Mouse (Mus musculus): ENCODE measurements around the gene Skil. TPM values are rescaled to one million over a fixed set of nuclear protein-coding genes. Genes with fewer than 3 reads are reported as not detected.
A peak's percentile ranks its signal among the peaks of the same experiment; 100 is the strongest.

The Skil gene
- polyA plus RNA-seq, 1 experiment from 2014 or later = 20.4 TPM

GRCm38 (mm10) chr3:31152108-31152507 is 57.2 kb downstream of the Skil start:
- H3K4me2 ChIP-seq (ENCODE audit: low read length) = no peak overlapping the region
- no peak for ATAC-seq
- no peaks in the 10 kb centered on the region for H3K36me3 ChIP-seq (ENCODE audit: control insufficient read depth, insufficient read depth, low read length)
- peaks cover 10% of the 10 kb centered on the region for H3K27me3 ChIP-seq (replicated peaks; ENCODE audit: control insufficient read depth, insufficient read depth, low read length)
- H3K27ac ChIP-seq (ENCODE audit: low read depth, low read length) = no peak overlapping the region
- no peak overlapping the region for H3K4me3 ChIP-seq (ENCODE audit: low read length)
- H3K9me3 ChIP-seq (ENCODE audit: control insufficient read depth, low read length) = no peaks in the 10 kb centered on the region
- peaks cover 5% of the 10 kb centered on the region for H3K4me1 ChIP-seq (ENCODE audit: control insufficient read depth, insufficient read depth, low read depth, low read length)
- no peak overlapping the region for H3K9ac ChIP-seq (ENCODE audit: low read depth, low read length)
- WGBS = 53% methylated on average over 6 of the region's 6 CpGs

GRCm38 (mm10) chr3:31156126-31156525 is 61.3 kb downstream of the Skil start:
- H3K36me3 ChIP-seq (ENCODE audit: control insufficient read depth, insufficient read depth, low read length) = no peaks in the 10 kb centered on the region
- H3K4me3 ChIP-seq (ENCODE audit: low read length) = no peak overlapping the region
- no peak overlapping the region for H3K27ac ChIP-seq (ENCODE audit: low read depth, low read length)
- H3K27me3 ChIP-seq (replicated peaks; ENCODE audit: control insufficient read depth, insufficient read depth, low read length) = no peaks in the 10 kb centered on the region
- 0 out of 2 replicates have a peak, but pooled peaks have one; percentile 52 for ATAC-seq
- no peak overlapping the region for H3K9ac ChIP-seq (ENCODE audit: low read depth, low read length)
- whole genome bisulfite sequencing = 30% methylated on average over 3 of the region's 3 CpGs
- 0 out of 2 replicates have a peak, but pooled peaks cover 3% of the 10 kb centered on the region for H3K4me1 ChIP-seq (ENCODE audit: control insufficient read depth, insufficient read depth, low read depth, low read length)
- no peak overlapping the region for H3K4me2 ChIP-seq (ENCODE audit: low read length)
- no peaks in the 10 kb centered on the region for H3K9me3 ChIP-seq (ENCODE audit: control insufficient read depth, low read length)

- no peak overlapping the region for H3K27ac ChIP-seq (ENCODE audit: low read depth, low read length)
- H3K36me3 ChIP-seq (ENCODE audit: control insufficient read depth, insufficient read depth, low read length) = no peaks in the 10 kb centered on the region
- no peaks in the 10 kb centered on the region for H3K9me3 ChIP-seq (ENCODE audit: control insufficient read depth, low read length)
- ATAC-seq = no peak
- WGBS = 65% methylated on average over 15 of the region's 15 CpGs
- H3K4me3 ChIP-seq (ENCODE audit: low read length) = no peak overlapping the region
- H3K9ac ChIP-seq (ENCODE audit: low read depth, low read length) = no peak overlapping the region
- no peaks in the 10 kb centered on the region for H3K27me3 ChIP-seq (replicated peaks; ENCODE audit: control insufficient read depth, insufficient read depth, low read length)
- 0 out of 2 replicates have a peak, but pooled peaks cover 3% of the 10 kb centered on the region for H3K4me1 ChIP-seq (ENCODE audit: control insufficient read depth, insufficient read depth, low read depth, low read length)
- no peak overlapping the region for H3K4me2 ChIP-seq (ENCODE audit: low read length)
These were observed 62.9 kb downstream of the Skil start for GRCm38 (mm10) chr3:31157776-31158175.

GRCm38 (mm10) chr3:31160046-31160445 is 65.2 kb downstream of the Skil start:
- WGBS = 74% methylated on average over 10 of the region's 10 CpGs
- H3K4me3 ChIP-seq (ENCODE audit: low read length) = no peak overlapping the region
- ATAC-seq = no peak

GRCm38 (mm10) chr3:31161336-31161735 is 66.5 kb downstream of the Skil start:
- Histone ChIP-seq H3K4me1 (ENCODE audit: control insufficient read depth, insufficient read depth, low read depth, low read length) (no peaks in the 10 kb centered on the region), H3K9me3 (ENCODE audit: control insufficient read depth, low read length) (no peaks in the 10 kb centered on the region), H3K4me2 (ENCODE audit: low read length) (no peak overlapping the region), H3K9ac (ENCODE audit: low read depth, low read length) (no peak overlapping the region), H3K36me3 (ENCODE audit: control insufficient read depth, insufficient read depth, low read length) (no peaks in the 10 kb centered on the region), H3K27ac (ENCODE audit: low read depth, low read length) (no peak overlapping the region), H3K4me3 (ENCODE audit: low read length) (no peak overlapping the region), H3K27me3 (replicated peaks; ENCODE audit: control insufficient read depth, insufficient read depth, low read length) (no peaks in the 10 kb centered on the region)
- WGBS = 24% methylated on average over 6 of the region's 6 CpGs
- ATAC-seq = no peak

More at GRCm38 (mm10) chr3:31160046-31160445, 65.2 kb downstream of the Skil start:
- H3K4me1 ChIP-seq (ENCODE audit: control insufficient read depth, insufficient read depth, low read depth, low read length) = 0 out of 2 replicates have a peak, but pooled peaks cover 3% of the 10 kb centered on the region
- H3K9ac ChIP-seq (ENCODE audit: low read depth, low read length) = no peak overlapping the region
- H3K4me2 ChIP-seq (ENCODE audit: low read length) = no peak overlapping the region
- H3K27me3 ChIP-seq (replicated peaks; ENCODE audit: control insufficient read depth, insufficient read depth, low read length) = no peaks in the 10 kb centered on the region
- no peak overlapping the region for H3K27ac ChIP-seq (ENCODE audit: low read depth, low read length)
- H3K36me3 ChIP-seq (ENCODE audit: control insufficient read depth, insufficient read depth, low read length) = no peaks in the 10 kb centered on the region
- no peaks in the 10 kb centered on the region for H3K9me3 ChIP-seq (ENCODE audit: control insufficient read depth, low read length)

- no peak for ATAC-seq
- Histone ChIP-seq H3K9me3 (ENCODE audit: control insufficient read depth, low read length) (no peaks in the 10 kb centered on the region), H3K27me3 (replicated peaks; ENCODE audit: control insufficient read depth, insufficient read depth, low read length) (no peaks in the 10 kb centered on the region), H3K4me3 (ENCODE audit: low read length) (no peak overlapping the region), H3K4me1 (ENCODE audit: control insufficient read depth, insufficient read depth, low read depth, low read length) (no peaks in the 10 kb centered on the region), H3K27ac (ENCODE audit: low read depth, low read length) (no peak overlapping the region), H3K4me2 (ENCODE audit: low read length) (no peak overlapping the region), H3K9ac (ENCODE audit: low read depth, low read length) (no peak overlapping the region), H3K36me3 (ENCODE audit: control insufficient read depth, insufficient read depth, low read length) (no peaks in the 10 kb centered on the region)
- 91% methylated on average over 14 of the region's 14 CpGs for WGBS
These were observed 68.0 kb downstream of the Skil start for GRCm38 (mm10) chr3:31162860-31163259.

GRCm38 (mm10) chr3:31165803-31166202 is 70.9 kb downstream of the Skil start:
- Histone ChIP-seq H3K4me1 (ENCODE audit: control insufficient read depth, insufficient read depth, low read depth, low read length) (no peaks in the 10 kb centered on the region), H3K27me3 (replicated peaks; ENCODE audit: control insufficient read depth, insufficient read depth, low read length) (no peaks in the 10 kb centered on the region), H3K36me3 (ENCODE audit: control insufficient read depth, insufficient read depth, low read length) (no peaks in the 10 kb centered on the region), H3K27ac (ENCODE audit: low read depth, low read length) (no peak overlapping the region), H3K9ac (ENCODE audit: low read depth, low read length) (no peak overlapping the region), H3K4me2 (ENCODE audit: low read length) (no peak overlapping the region), H3K4me3 (ENCODE audit: low read length) (no peak overlapping the region), H3K9me3 (ENCODE audit: control insufficient read depth, low read length) (no peaks in the 10 kb centered on the region)
- WGBS = 56% methylated on average over 3 of the region's 3 CpGs
- peak; percentile 60 for ATAC-seq

- Histone ChIP-seq H3K27me3 (replicated peaks; ENCODE audit: control insufficient read depth, insufficient read depth, low read length) (no peaks in the 10 kb centered on the region), H3K4me3 (ENCODE audit: low read length) (no peak overlapping the region), H3K9ac (ENCODE audit: low read depth, low read length) (no peak overlapping the region), H3K4me1 (ENCODE audit: control insufficient read depth, insufficient read depth, low read depth, low read length) (no peaks in the 10 kb centered on the region), H3K9me3 (ENCODE audit: control insufficient read depth, low read length) (no peaks in the 10 kb centered on the region), H3K4me2 (ENCODE audit: low read length) (peak overlapping the region; percentile 11), H3K36me3 (ENCODE audit: control insufficient read depth, insufficient read depth, low read length) (no peaks in the 10 kb centered on the region), H3K27ac (ENCODE audit: low read depth, low read length) (no peak overlapping the region)
- ATAC-seq = peak; percentile 88
- 21% methylated on average over 12 of the region's 12 CpGs for WGBS
These were observed 71.6 kb downstream of the Skil start for GRCm38 (mm10) chr3:31166365-31166871.
